Mouse (Mus musculus) embryo, embryonic 11.5 days (tissue): Measurements from ENCODE around the gene Dmrta2.

Source experiments
- DNase-seq: peaks from one replicate; pipeline ENCODE4 v3.0.0-alpha.2; 2012; ENCODE audit warnings: low read depth, low spot score

Gene Dmrta2

GRCm38 (mm10) chr4:110021956-110022625, 44.2 kb downstream of the Dmrta2 start:
- DNase-seq, result peak; percentile 72

GRCm38 (mm10) chr4:110028461-110029188, 50.8 kb downstream of the Dmrta2 start:
- DNase-seq, result peak; percentile 51

DNA sequence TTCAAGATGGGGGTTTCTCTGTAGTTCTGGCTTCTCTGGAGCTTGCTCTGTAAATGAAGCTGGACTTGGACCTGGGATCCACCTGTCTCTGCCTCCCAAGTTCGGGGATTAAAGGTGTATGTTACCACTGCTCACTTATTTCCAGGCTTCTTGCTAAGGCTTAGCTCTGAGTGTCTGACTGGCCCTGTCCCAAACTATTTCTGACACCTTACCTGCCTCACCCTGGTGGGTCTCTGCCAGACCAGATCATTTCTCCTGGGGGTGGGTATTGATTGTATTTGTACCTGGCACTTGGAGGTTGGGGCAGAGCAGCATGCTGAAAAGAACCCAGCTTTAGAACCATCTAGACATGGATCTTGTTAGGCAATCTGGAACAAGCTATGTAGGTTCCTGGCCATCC, 51.6 kb downstream of the Dmrta2 start:
- no peak for DNase-seq
